Mouse (Mus musculus) cerebellum, adult 11 months (tissue): ENCODE measurements around the gene Ppp1r9a.

Experiments
- DNase-seq: peaks from one replicate; pipeline ENCODE4 v3.0.0; 2022

Gene Ppp1r9a

GRCm38 (mm10) chr6:5113734-5114133, 211.0 kb downstream of the Ppp1r9a start:
- no peak for DNase-seq

DNA sequence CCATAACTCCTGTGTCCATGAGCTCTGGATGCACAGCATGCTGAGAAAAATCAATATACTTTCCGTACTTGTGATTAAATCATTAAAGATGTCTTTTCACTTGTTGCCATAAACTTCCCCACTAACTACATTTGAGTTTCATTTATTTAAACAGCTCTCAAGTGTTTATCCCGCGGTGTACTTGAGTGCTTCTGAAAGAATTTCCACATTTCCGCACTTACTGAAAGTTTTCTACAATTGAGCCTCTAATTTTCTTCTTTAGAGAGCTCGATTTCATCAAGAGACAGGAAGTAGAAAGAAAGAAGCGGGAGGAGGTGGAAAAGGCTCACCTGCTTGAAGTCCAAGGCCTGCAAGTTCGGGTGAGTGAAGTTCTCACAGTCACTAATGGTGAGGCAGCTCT, 212.1 kb downstream of the Ppp1r9a start:
- DNase-seq, result no peak

DNA sequence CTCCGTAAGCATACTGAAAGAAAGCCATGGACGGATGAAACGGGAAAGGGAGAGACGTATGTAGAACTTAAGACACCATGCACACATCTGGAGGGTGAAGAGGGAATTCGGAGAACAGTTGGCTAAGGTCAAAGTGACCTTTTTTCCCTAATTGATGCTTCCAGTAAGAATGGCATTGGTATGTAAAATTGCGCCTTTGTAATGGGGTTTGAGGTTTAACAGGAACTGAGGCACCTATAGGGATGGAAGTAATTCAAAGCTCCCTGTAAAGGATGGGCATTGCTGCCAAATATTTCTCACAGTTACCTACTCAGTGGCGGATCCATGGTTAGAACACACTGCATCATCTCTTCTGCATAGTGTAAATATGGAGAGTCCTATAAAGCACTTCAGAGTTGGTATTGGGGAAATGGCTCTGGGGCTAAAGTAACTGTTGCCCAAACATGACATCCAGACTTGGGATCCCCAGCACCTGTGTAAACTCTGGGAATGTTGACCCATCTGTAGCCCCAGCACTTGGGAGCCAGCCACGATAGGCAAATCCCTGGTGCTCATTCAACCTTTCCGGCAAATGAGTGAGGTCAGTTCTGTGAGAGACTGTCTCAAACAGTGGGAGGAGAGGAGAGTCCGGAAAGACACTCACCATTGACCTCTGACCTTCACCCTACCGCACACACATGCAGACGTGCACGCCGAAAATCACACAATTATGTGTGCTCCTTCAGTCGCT, 216.6 kb downstream of the Ppp1r9a start:
- no peak for DNase-seq

DNA sequence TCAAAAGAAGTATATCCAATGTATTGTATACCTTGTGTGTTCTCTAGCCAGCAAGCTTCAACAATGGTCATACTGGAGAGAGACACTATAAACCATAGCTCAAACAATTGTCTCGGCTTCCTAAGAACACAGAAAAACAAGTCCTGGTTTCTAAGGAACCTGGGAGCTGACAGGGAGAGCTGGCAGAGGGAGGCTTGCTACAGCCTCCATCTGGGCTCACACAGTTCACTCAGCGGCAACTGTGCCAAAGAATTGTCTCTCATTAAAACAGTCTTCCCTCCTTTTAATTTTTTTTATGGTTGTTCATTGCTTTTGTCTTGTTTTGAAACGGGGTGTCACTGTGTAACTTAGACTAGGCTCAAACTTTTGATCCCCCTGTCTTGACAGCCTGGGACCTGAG, 217.5 kb downstream of the Ppp1r9a start:
- DNase-seq, result no peak

- no peak for DNase-seq
Observed at GRCm38 (mm10) chr6:5129364-5130093, 226.8 kb downstream of the Ppp1r9a start.

GRCm38 (mm10) chr6:5134986-5135385, 232.3 kb downstream of the Ppp1r9a start:
- DNase-seq, result no peak

DNA sequence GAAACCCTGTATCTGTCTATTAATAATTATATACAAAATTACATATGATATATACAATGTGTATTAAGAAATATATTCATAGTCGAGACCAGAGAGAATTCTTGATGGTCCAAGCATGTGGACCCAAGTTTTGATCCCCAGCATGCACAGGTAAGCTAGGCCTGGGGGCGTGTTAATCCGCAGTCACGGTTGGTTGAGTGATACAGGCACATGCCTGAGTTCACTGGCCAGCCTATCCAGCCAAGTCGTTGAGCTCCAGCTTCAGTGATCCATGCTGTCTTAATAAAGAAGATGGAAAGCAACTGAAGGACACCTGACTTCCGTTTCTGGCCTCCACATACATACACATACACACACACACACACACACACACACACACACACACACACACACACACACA, 233.3 kb downstream of the Ppp1r9a start:
- no peak for DNase-seq

DNA sequence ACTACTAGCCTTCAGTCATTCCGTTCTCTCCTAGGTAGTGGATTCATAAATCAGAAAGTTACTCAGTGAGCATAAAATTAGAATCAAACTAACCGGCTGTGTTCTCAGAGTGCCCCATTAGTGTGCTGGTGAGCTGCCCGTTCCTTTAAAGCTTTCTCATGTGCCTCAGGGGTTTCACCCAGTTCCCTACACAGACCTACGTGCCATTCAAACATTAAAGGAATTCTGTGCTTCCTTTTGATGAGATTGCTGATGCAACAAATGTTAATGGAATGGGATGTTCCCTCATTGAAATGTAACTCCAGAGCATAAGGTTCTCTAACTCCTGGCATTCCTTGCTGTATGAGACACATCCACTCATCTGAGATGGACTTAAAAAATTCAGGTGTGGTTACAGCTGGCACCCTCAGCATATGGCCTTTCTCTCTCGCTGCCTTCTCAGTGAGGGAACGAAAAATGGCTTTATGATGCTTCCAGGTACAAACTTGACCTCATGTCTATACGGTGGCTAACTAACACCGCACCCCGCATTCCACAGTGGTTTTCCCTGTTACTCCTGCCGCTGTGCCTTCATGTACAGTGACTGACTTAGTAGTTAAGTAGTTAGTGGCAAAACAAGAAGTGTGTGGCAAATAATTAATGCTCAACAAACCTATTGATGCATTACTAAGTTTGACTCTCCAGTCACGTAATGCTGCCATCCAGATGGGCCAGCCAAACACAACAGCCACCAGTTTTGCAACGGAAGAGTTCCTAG, 236.3 kb downstream of the Ppp1r9a start:
- no peak for DNase-seq

DNA sequence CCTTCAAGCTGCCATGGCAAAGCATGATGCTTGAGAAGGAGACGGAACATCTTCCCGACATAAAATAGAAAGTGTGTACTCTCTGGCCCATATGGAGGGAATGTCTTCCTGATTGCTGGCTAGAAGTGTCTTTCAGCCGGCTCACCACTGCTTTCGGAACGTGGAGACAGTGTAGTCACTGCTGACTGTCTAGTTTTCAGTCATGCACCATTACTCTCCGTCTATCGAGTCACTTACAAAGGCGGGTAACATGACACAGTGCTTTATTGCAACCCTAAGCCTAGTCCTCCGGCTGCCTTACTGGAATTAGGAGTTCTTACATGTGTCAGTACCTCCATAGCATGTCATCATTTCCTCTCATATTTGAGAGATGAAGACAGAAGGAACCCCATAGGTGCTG, 236.9 kb downstream of the Ppp1r9a start:
- DNase-seq, result no peak

- no peak for DNase-seq
Observed at GRCm38 (mm10) chr6:5147488-5148142, 244.9 kb downstream of the Ppp1r9a start.

- no peak for DNase-seq
Observed at GRCm38 (mm10) chr6:5149941-5150340, 247.2 kb downstream of the Ppp1r9a start.

GRCm38 (mm10) chr6:5151171-5151570, 248.5 kb downstream of the Ppp1r9a start:
- DNase-seq, result no peak

DNA sequence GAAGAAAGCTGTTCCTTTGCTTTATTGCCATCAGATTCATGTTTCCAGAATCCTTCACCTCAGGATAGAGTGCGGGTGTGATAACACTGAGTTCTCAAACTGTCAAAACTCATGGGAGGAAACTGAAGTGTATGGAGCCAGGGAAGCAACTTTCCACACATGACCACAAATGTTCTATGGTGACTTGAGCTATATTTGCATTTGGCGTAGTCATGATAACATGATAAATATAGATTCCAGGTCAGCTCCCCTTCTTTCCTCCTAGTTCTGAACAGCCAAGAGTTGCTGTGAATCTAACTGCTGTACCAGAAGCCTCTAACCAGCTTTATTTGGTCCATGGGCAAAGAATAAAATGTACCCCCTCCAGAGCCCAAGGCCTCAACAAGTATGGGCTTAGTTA, 249.5 kb downstream of the Ppp1r9a start:
- no peak for DNase-seq

- no peak for DNase-seq
Observed at GRCm38 (mm10) chr6:5154786-5155185, 252.1 kb downstream of the Ppp1r9a start.

DNA sequence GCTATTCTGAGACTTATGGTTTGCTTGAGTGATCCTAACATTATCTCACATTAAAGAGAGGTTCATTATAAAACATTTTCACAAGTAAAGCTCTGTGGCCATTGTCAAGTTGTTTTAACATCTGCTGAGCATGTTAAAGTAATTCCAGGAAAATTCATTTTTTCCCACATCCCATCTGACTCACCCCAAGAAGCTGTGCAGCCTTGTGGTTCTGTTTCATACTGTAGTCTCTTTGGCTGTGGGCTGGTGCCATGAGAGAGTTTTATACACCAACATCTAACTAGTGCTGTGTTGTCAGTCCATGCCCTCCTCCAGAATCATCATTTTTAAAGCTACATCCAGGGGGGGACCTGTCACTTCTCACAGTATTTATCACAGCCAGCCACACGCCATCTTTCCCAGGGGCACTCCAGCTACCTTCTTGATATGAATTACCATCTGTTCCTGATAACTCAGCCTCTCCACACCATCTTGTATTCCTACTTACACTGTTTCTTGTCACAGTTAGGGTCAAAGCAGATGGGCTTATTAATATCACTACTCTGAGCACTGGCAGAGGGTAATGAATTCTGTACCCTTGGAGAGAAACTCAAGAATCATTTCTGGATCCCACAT, 252.7 kb downstream of the Ppp1r9a start:
- DNase-seq, result no peak

DNA sequence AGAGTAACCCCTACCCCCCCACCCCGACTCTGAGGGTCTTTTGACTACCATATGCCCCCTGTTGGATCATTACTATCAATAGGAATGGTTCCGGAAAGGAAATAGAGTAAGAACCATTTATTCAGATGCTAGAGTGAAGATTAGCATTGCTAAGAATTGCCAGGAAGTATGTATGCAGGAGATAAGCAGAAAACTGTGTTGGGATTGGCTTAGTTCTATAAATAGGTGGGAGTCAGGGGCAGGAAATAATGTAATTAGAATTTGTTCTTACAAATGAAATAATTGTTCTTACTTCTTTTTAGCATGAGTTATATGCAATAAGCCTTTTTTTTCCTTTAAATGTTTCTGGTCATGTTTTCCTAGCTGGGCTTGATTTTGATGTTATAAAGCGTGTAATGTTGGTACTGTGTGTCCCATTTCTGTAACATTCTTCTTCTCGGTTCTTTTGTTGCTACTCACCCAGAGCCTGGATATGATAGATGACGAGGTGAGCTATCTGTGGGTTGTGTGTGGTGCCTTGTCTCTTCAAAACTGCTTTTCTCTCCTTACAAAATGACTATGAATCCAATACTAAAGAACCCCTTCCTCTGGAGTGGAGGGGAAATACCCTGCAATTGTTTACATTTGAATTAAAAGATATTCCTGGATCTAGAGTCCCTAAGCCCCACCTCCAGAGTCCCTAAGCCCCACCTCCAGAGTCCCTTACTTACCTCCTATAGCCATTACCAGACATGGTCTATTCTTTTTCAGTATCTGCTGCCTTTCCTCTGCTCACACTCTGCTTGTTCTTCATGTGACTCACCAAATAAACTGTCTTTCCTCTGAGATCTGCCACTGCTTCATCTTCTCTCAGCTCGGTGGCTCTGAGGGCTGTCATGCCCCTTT, 254.1 kb downstream of the Ppp1r9a start:
- DNase-seq, result no peak

GRCm38 (mm10) chr6:5159385-5159791, 256.7 kb downstream of the Ppp1r9a start:
- no peak for DNase-seq

DNA sequence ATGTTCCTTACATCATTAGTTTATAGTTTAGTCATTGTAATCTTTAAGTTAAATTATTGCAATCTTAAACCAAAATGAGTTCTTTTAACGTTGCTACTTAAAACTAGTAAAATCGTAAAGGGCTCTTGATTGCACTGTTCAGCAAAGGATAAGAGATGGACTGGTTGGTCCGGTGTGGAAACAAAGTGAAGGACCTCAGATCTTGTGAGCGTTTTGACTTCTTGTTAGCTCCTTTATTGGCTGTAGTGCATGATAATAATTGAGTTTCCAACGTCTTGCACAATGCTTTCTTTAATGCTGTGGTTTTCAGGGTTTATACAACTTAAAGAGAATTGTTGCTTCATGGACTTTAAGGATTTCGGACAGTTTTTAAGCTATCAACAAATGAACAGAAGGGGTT, 259.3 kb downstream of the Ppp1r9a start:
- DNase-seq, result no peak

DNA sequence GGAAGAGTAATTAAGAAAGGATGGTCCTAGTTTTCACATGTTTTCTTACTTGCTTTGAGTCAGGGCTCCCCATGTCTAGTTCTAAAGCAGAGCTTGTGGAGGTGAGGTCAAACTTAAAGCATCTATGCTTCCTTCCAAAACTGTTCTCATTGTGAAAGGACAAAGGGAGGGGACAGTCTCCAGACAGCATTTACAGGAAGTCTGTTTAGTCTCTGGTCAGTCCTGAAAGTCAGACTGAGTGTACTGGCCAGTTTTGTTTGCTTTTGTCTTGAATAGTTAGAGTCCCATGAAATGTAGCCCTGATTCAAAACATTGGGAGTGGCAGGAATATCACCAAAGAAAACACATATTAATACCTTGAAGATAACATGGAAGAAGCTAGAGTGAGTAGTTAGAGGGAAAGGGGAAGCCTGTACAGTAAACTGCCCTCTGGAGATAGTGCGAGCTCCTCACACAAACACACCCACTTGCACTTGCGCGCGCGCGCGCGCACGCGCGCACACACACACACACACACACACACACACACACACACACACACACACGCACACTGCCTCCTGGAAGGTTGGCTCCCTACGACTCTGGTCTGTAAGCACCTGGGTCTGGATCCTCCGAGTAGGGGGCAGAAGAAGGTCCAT, 260.9 kb downstream of the Ppp1r9a start:
- no peak for DNase-seq

GRCm38 (mm10) chr6:5164855-5165254, 262.1 kb downstream of the Ppp1r9a start:
- DNase-seq, result no peak

- no peak for DNase-seq
Observed at GRCm38 (mm10) chr6:5167051-5167677, 264.4 kb downstream of the Ppp1r9a start.
